Mouse (Mus musculus): Measurements from ENCODE around the gene Stx6.

- TF ChIP-seq CTCF (IDR thresholded peaks at IDR 0.05; ENCODE audit: low read depth, low read length) (no peak), POLR2A (IDR thresholded peaks at IDR 0.05; ENCODE audit: extremely low read depth, insufficient read depth, low read length) (no peak)
Measured at GRCm38 (mm10) chr1:155112875-155113274, 45.6 kb upstream of the Stx6 start.
